ENCODE assay signal across 21 mouse cellular contexts in the genomic region with DNA sequence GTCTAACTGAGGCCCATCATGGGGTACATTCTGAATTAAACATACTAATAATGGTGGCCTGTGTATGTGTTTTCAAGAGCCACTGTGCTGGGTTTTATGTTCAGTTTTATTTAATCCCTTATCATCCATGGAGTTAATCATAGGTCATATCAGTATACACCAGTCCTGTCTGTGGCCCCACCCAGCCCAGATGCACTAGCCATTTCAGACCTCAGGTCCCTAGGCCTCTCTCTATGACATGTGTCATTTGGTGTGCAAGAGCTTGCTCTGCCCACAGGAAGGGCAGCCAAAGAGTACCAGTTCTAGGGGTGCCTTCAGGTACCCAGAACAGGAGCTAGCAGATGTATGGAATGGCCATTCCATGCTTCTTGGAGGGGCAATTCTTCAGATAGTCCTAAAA.
A peak's percentile ranks its signal among the peaks of the same experiment; 100 is the strongest.
DNase-seq lines count a peak whose midpoint lies in the region; ATAC-seq and TF ChIP-seq lines count a peak whose summit lies in the region.
"Had no signal": no experiment of that assay in that cellular context is flagged by ENCODE, and none has a peak within 500 bp of the region (broad histone marks: within the 10 kb centered on the region; RNA-seq: fewer than 3 reads in every experiment).

No protein-coding gene starts in this region.

- H3K36me3 ChIP-seq in liver, embryonic 13.5 days: no peaks in the 10 kb centered on the region
- H3K36me3 ChIP-seq in liver, postnatal 0 days (replicated peaks; ENCODE audit: insufficient read depth, low read length): no peaks in the 10 kb centered on the region
- H3K36me3 ChIP-seq: embryonic facial prominence, embryonic 10.5 days; forebrain, embryonic 10.5 days; G1E; heart, embryonic 10.5 days; hindbrain, embryonic 13.5 days had no signal

- DNase-seq in liver: peak; percentile 5
- DNase-seq in liver, embryonic 13.5 days: no peak
- no peak for DNase-seq in liver, postnatal 0 days
- no peak for DNase-seq in right cerebral cortex, adult 2 months (ENCODE audit: low spot score in 2 of 2)
- DNase-seq in B cell, adult 2 months: no peak
- no peak for DNase-seq in cerebellum, adult 2 months
- DNase-seq: adrenal gland, postnatal 14 days; cerebellum, adult 11-12 months; cerebellum, adult 9-11 months; cerebellum, postnatal 36 days; gastrocnemius, postnatal 36 days; heart, adult 18-20 months; heart, postnatal 10 days had no signal

- no peak for TF ChIP-seq EP300 in liver, postnatal 0 days (IDR thresholded peaks at IDR 0.05; ENCODE audit: low read depth)

- ATAC-seq in liver, embryonic 13.5 days (ENCODE audit: low read depth): peak; percentile 64; the same call in 1 of the 2 replicates
- peak; percentile 25; the same call in 1 of the 2 replicates for ATAC-seq in liver, postnatal 0 days
- ATAC-seq: CD4-positive, CD25-positive, alpha-beta regulatory T cell, adult 4 months; forebrain, embryonic 14.5 days had no signal

- no peak overlapping the region for H3K4me3 ChIP-seq in liver, embryonic 13.5 days (replicated peaks)
- no peak overlapping the region for H3K4me3 ChIP-seq in liver, postnatal 0 days (ENCODE audit: low read depth, low read length)
- no peak overlapping the region for H3K4me3 ChIP-seq in cerebellum, adult 2 months (replicated peaks; ENCODE audit: insufficient read depth, low read depth, low read length)
- H3K4me3 ChIP-seq: embryonic facial prominence, embryonic 10.5 days; erythroblast, embryonic 14.5 days; forebrain, embryonic 10.5 days; heart, embryonic 10.5 days; hindbrain, embryonic 13.5 days had no signal

- no peaks in the 10 kb centered on the region for H3K27me3 ChIP-seq in liver, embryonic 13.5 days
- no peaks in the 10 kb centered on the region for H3K27me3 ChIP-seq in liver, postnatal 0 days (ENCODE audit: insufficient read depth, low read length)
- no peaks in the 10 kb centered on the region for H3K27me3 ChIP-seq in cerebellum, adult 2 months (ENCODE audit: control insufficient read depth, insufficient read depth, low read length)
- H3K27me3 ChIP-seq: hindbrain, embryonic 13.5 days had no signal

- H3K4me1 ChIP-seq in liver, embryonic 13.5 days (replicated peaks): no peaks in the 10 kb centered on the region
- no peaks in the 10 kb centered on the region for H3K4me1 ChIP-seq in liver, postnatal 0 days (ENCODE audit: insufficient read depth)
- H3K4me1 ChIP-seq in cerebellum, adult 2 months (ENCODE audit: control insufficient read depth, insufficient read depth, low read length): no peaks in the 10 kb centered on the region
- H3K4me1 ChIP-seq: embryonic facial prominence, embryonic 10.5 days; forebrain, embryonic 10.5 days; heart, embryonic 10.5 days; hindbrain, embryonic 13.5 days had no signal

- no peak overlapping the region for H3K4me2 ChIP-seq in liver, embryonic 13.5 days
- no peak overlapping the region for H3K4me2 ChIP-seq in liver, postnatal 0 days (ENCODE audit: low read depth, low read length)
- H3K4me2 ChIP-seq: hindbrain, embryonic 13.5 days had no signal

- no peak overlapping the region for H3K9ac ChIP-seq in liver, embryonic 13.5 days
- no peak overlapping the region for H3K9ac ChIP-seq in liver, postnatal 0 days (replicated peaks)
- H3K9ac ChIP-seq: hindbrain, embryonic 13.5 days had no signal

- no peak for TF ChIP-seq POLR2A in cerebellum, adult 2 months (IDR thresholded peaks at IDR 0.05; ENCODE audit: borderline replicate concordance, insufficient read depth, low read length)

- no peak overlapping the region for H3K27ac ChIP-seq in liver, embryonic 13.5 days
- no peak overlapping the region for H3K27ac ChIP-seq in liver, postnatal 0 days (ENCODE audit: low read depth)
- no peak overlapping the region for H3K27ac ChIP-seq in cerebellum, adult 2 months (ENCODE audit: insufficient read depth, low read length)
- H3K27ac ChIP-seq: embryonic facial prominence, embryonic 10.5 days; forebrain, embryonic 10.5 days; heart, embryonic 10.5 days; hindbrain, embryonic 13.5 days had no signal

- TF ChIP-seq CTCF in liver, postnatal 0 days (IDR thresholded peaks at IDR 0.05; ENCODE audit: low read depth): no peak
- TF ChIP-seq CTCF in cerebellum, adult 2 months (IDR thresholded peaks at IDR 0.05; ENCODE audit: borderline replicate concordance, insufficient read depth, low read depth, low read length): no peak

- H3K9me3 ChIP-seq in liver, embryonic 13.5 days (replicated peaks): no peaks in the 10 kb centered on the region
- H3K9me3 ChIP-seq in liver, postnatal 0 days (ENCODE audit: low read length): no peaks in the 10 kb centered on the region
- H3K9me3 ChIP-seq: embryonic facial prominence, embryonic 10.5 days; forebrain, embryonic 10.5 days; G1E; heart, embryonic 10.5 days; hindbrain, embryonic 13.5 days had no signal
